Mouse (Mus musculus) kidney, adult 2 months (tissue): ENCODE results near the gene Zfp36l1.

Experiments used
- CTCF ChIP-seq: fragments of 200-500 bp; conservative IDR thresholded peaks from 2 replicates; pipeline ENCODE4 v1.5.1; 2011; ENCODE audit warnings: low read depth, mild to moderate bottlenecking, control low read depth, low read length, moderate library complexity, mixed read lengths; ENCODE audit not compliant: insufficient read depth, insufficient read length
- POLR2A ChIP-seq: fragments of 200-500 bp; IDR thresholded peaks from one replicate; pipeline ENCODE4 v1.6.1; 2011; ENCODE audit warnings: low read depth, low read length, control low read depth

GRCm38 (mm10) chr12:80106896-80107667 is 5.7 kb downstream of the Zfp36l1 start:
- TF ChIP-seq CTCF (no peak), POLR2A (no peak)
